Comparison of ENCODE assay signal across 16 mouse cellular contexts in genomic region chr6:100255411-100255810, GRCm38 (mm10). TPM values are rescaled to one million over a fixed set of nuclear protein-coding genes. Genes with fewer than 3 reads are reported as not detected.
DNase-seq lines count a peak whose midpoint lies in the region; ATAC-seq and TF ChIP-seq lines count a peak whose summit lies in the region.
"Had no signal": no experiment of that assay in that cellular context is flagged by ENCODE, and none has a peak within 500 bp of the region (broad histone marks: within the 10 kb centered on the region; RNA-seq: fewer than 3 reads in every experiment).

No protein-coding gene starts in this region.

- no peak for TF ChIP-seq POLR2A in lung, adult 2 months (IDR thresholded peaks at IDR 0.05; ENCODE audit: borderline replicate concordance, extremely low read depth, low read depth, low read length)

- H3K27me3 ChIP-seq in hindbrain, embryonic 14.5 days (ENCODE audit: control insufficient read depth, insufficient read depth, low read length), result no peaks in the 10 kb centered on the region
- H3K27me3 ChIP-seq: CH12.LX; embryonic facial prominence, embryonic 12.5 days; heart, embryonic 13.5 days had no signal

- no peak overlapping the region for H3K4me2 ChIP-seq in hindbrain, embryonic 14.5 days (replicated peaks)
- H3K4me2 ChIP-seq: embryonic facial prominence, embryonic 12.5 days; heart, embryonic 13.5 days had no signal

- peaks cover 11% of the 10 kb centered on the region for H3K4me1 ChIP-seq in lung, adult 2 months (ENCODE audit: control insufficient read depth, insufficient read depth, low read length)
- 0 out of 2 replicates have a peak, but pooled peaks cover 5% of the 10 kb centered on the region for H3K4me1 ChIP-seq in hindbrain, embryonic 14.5 days (replicated peaks; ENCODE audit: control insufficient read depth, insufficient read depth, low read length)

- DNase-seq in cerebellum, postnatal 36 days, result peak; percentile 14 to 15
- DNase-seq in cerebellum, adult 11 months, result no peak
- peak; percentile 16 for DNase-seq in lung, postnatal 14 days
- no peak for DNase-seq in lung, adult 2 months
- peak; percentile 47 for DNase-seq in adipocyte (ENCODE audit: low spot score)
- peak; percentile 56 for DNase-seq in thymus, postnatal 14 days
- DNase-seq in left cerebral cortex, adult 18-20 months (ENCODE audit: low spot score in 2 of 2), result no peak
- DNase-seq in hindbrain, embryonic 14.5 days (ENCODE audit: low spot score), result no peak
- DNase-seq: liver; right cerebral cortex, postnatal 14 days had no signal

- ATAC-seq in hindbrain, embryonic 14.5 days (ENCODE audit: low FRiP score), result no peak
- ATAC-seq: intestine, postnatal 0 days had no signal

- no peak overlapping the region for H3K4me3 ChIP-seq in lung, adult 2 months (replicated peaks; ENCODE audit: extremely low read depth, low read depth, low read length)
- H3K4me3 ChIP-seq in hindbrain, embryonic 14.5 days (replicated peaks; ENCODE audit: low read length), result no peak overlapping the region
- H3K4me3 ChIP-seq: embryonic facial prominence, embryonic 12.5 days; heart, embryonic 13.5 days; midbrain, embryonic 10.5 days had no signal

- no peak overlapping the region for H3K9ac ChIP-seq in hindbrain, embryonic 14.5 days
- H3K9ac ChIP-seq: embryonic facial prominence, embryonic 12.5 days; heart, embryonic 13.5 days had no signal

- H3K27ac ChIP-seq in hindbrain, embryonic 14.5 days, result no peak overlapping the region
- H3K27ac ChIP-seq: embryonic facial prominence, embryonic 12.5 days; heart, embryonic 13.5 days; midbrain, embryonic 10.5 days; stomach, postnatal 0 days had no signal

- no peaks in the 10 kb centered on the region for H3K9me3 ChIP-seq in hindbrain, embryonic 14.5 days (ENCODE audit: control insufficient read depth, low read length)
- H3K9me3 ChIP-seq: embryonic facial prominence, embryonic 12.5 days; heart, embryonic 13.5 days; midbrain, embryonic 10.5 days had no signal

- 39% methylated on average over 1 of the region's 1 CpGs for WGBS in lung, adult 2 months
- 52% methylated on average over 1 of the region's 1 CpGs for WGBS in hindbrain, embryonic 14.5 days

- TF ChIP-seq CTCF in lung, adult 2 months (IDR thresholded peaks at IDR 0.05; ENCODE audit: insufficient read depth, low read length), result no peak

- no peaks in the 10 kb centered on the region for H3K36me3 ChIP-seq in hindbrain, embryonic 14.5 days (replicated peaks; ENCODE audit: control insufficient read depth, insufficient read depth)
- H3K36me3 ChIP-seq: embryonic facial prominence, embryonic 12.5 days; heart, embryonic 13.5 days; midbrain, embryonic 10.5 days had no signal

RNA-seq across cellular contexts. Expression of gene Rybp, which starts 31.9 kb away (rescaled TPM):
- 26.1 and 30.6 TPM in 2 replicates for polyA plus RNA-seq in lung, adult 2 months (2012; rRNA removed)
- 10 to 100 TPM; 48.7 to 59.4 TPM for total RNA-seq in left cerebral cortex, adult 18-20 months (2021)
- 14.5 and 15.5 TPM in 2 replicates for polyA plus RNA-seq in hindbrain, embryonic 14.5 days (2014; fragmentation: Nextera tagmentation; extraction: Ambion mirVana)

Comparison
In these comparisons a context has a peak if more than half of its experiments do, and no peak if none do; other contexts are left out.
1. DNase-seq: peak in cerebellum, postnatal 36 days (2 of 2), lung, postnatal 14 days (single experiment), adipocyte (single experiment) and thymus, postnatal 14 days (single experiment); none in cerebellum, adult 11 months (single experiment), lung, adult 2 months (single experiment), left cerebral cortex, adult 18-20 months (0 of 2) and hindbrain, embryonic 14.5 days (single experiment).